Mouse (Mus musculus) Muller cell, postnatal 12 days (primary cell): ENCODE data around the gene Card9.
A peak's percentile ranks its signal among the peaks of the same experiment; 100 is the strongest.

Source experiments
- DNase-seq: peaks from one replicate; pipeline ENCODE4 v3.0.0-alpha.2; 2015; ENCODE audit errors: inconsistent ontology term

Gene Card9

GRCm38 (mm10) chr2:26325386-26326181, 35.1 kb downstream of the Card9 start:
- peak; percentile 58 for DNase-seq

- DNase-seq = no peak
Observed at GRCm38 (mm10) chr2:26324917-26325316, 35.8 kb downstream of the Card9 start.

GRCm38 (mm10) chr2:26323589-26324325, 37.0 kb downstream of the Card9 start:
- no peak for DNase-seq

- peak; percentile 37 for DNase-seq
Observed at GRCm38 (mm10) chr2:26320245-26321185, 40.2 kb downstream of the Card9 start.

GRCm38 (mm10) chr2:26319519-26320244, 41.0 kb downstream of the Card9 start:
- DNase-seq = no peak

- no peak for DNase-seq
Observed at GRCm38 (mm10) chr2:26319109-26319508, 41.6 kb downstream of the Card9 start.

- DNase-seq = no peak
Observed at GRCm38 (mm10) chr2:26317991-26318672, 42.6 kb downstream of the Card9 start.

GRCm38 (mm10) chr2:26317371-26317770, 43.3 kb downstream of the Card9 start:
- DNase-seq = no peak

- peak; percentile 54 for DNase-seq
Observed at GRCm38 (mm10) chr2:26316576-26317246, 44.0 kb downstream of the Card9 start.

GRCm38 (mm10) chr2:26315925-26316311, 44.8 kb downstream of the Card9 start:
- no peak for DNase-seq

- peak; percentile 95 for DNase-seq
Observed at GRCm38 (mm10) chr2:26315072-26315924, 45.4 kb downstream of the Card9 start, which contains the start of gene Gpsm1. TSS of gene Gpsm1 (plus strand) at chr2:26315515.

- peak; percentile 38 for DNase-seq
Observed at GRCm38 (mm10) chr2:26314281-26315071, 46.2 kb downstream of the Card9 start.

- DNase-seq = no peak
Observed at GRCm38 (mm10) chr2:26313394-26313793, 47.3 kb downstream of the Card9 start.

GRCm38 (mm10) chr2:26312812-26313211, 47.9 kb downstream of the Card9 start:
- DNase-seq = no peak

GRCm38 (mm10) chr2:26311936-26312335, 48.8 kb downstream of the Card9 start:
- peak; percentile 44 for DNase-seq

- DNase-seq = peak; percentile 97
Observed at GRCm38 (mm10) chr2:26309739-26310138, 51.0 kb downstream of the Card9 start.

GRCm38 (mm10) chr2:26306702-26307101, 54.0 kb downstream of the Card9 start:
- no peak for DNase-seq

GRCm38 (mm10) chr2:26305555-26305954, 55.2 kb downstream of the Card9 start:
- DNase-seq = peak; percentile 59
